Mouse (Mus musculus) gastrocnemius, adult 8-10 months (tissue): Measurements from ENCODE around the gene Ubl7. TPM values are rescaled to one million over a fixed set of nuclear protein-coding genes. Genes with fewer than 3 reads are reported as not detected.
"Not testable (repeated sequence)": the region's sequence is repeated elsewhere in the genome, so short reads cannot be mapped to it uniquely, and the experiment has no call there.

ENCODE experiments used
- DNase-seq, 2 experiments: peaks; one replicate each; pipeline ENCODE4 v3.0.0; 2022; ENCODE audit warnings: low spot score in 2 of 2
- total RNA-seq, 4 experiments: library from RNA; stranded (reverse); gene quantifications; 2 replicates each; pipeline ENCODE4 v1.2.4; 2022

The Ubl7 gene
- total RNA-seq: 10 to 100 TPM; 85.4 to 92.1 (median 90.3) TPM

DNA sequence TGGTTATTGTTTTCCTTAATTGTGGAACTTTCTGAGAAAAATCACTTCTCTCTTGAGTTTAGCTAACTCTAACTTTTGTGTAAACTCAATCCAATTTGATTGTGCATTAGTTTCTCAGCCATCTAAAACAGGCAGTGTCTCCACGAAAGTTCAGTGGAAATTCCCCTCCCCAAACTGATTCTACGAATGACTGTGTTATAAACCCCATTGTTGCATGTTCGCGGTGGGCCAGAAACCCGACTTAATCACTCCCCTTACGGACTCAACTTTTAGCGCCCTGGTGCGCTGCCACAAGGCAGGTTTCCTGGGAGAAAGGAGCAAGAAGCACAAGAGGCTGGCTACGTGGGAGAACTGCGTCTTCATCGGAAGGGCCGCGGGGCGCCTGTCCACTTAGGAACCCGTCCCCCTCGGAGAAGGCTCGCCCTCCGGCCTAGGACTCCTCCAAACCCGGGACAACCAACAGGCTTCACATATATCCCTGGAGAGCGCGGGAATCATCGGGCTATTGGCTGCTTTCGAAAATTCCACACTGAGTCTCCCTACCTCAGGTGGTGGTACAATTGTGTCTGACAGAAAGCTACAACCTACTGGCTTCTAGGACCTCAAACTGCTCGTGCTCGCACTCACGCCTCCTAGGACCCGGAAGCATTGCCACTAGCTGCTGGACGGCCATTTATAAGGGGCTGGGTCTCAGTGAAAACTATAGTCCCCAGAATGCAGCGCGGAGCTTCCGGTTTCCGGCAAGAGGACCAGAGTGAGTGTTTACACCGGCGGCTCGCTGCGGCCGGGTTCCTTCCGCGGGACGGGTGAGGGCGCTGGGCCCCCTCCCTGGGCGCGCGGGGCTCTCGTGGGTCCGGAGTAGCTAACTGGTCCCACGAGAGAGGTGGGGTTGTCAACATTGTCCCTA lies at the start of gene Ubl7:
Gene Ubl7 (plus strand): TSS at position 726 of the 907 bp plus-strand sequence.
- DNase-seq: peak; percentile 82

DNA sequence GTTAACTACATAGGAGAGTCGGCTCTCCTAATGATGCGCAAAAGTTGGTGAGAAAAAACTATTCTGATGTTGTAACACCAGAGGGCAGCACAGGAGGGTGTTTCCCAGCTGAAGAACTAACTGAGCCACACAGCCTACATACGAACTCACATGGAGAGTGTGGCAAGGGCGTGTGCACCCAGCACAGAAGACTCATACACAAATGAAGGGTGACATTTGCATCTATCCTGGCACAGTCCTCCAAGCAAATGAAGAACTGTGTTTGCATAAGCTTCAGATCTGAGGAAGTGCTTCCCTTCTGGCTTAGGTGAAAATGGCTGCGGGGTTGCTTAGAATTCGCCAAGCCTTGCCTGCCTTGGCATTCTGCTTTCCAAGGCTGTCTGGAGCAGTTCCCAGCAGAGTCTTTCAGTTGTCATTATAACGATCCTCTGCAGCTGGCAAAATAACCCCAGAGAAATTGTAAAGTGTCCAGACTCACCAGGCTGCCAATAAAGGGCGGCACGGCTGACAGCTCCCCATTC lies 48.8 kb upstream of the Ubl7 start:
- no peak for DNase-seq

DNA sequence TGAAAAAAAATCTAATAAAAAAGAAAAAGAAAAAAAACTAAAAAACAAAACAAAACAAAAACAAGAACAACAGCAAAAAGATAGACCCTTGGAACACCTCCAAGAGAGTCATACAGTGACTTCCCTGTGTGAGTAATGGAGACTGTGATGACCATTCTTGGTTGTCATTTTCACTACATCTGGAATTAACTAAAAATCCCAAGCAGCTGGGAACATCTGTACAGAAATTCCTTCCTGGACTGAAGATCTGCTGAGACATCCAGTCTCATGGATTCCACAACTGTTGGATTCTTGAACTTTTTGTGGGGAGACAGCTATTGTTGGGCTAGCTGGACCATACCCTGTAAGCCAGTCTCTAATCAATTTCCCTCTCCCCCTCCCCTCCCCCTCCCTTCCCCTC lies 46.4 kb upstream of the Ubl7 start:
- DNase-seq: no peak

- DNase-seq: no peak
Measured at GRCm38 (mm10) chr9:57866530-57866929, 44.2 kb upstream of the Ubl7 start.

GRCm38 (mm10) chr9:57867236-57867635 lies 43.5 kb upstream of the Ubl7 start:
- DNase-seq: no peak

DNA sequence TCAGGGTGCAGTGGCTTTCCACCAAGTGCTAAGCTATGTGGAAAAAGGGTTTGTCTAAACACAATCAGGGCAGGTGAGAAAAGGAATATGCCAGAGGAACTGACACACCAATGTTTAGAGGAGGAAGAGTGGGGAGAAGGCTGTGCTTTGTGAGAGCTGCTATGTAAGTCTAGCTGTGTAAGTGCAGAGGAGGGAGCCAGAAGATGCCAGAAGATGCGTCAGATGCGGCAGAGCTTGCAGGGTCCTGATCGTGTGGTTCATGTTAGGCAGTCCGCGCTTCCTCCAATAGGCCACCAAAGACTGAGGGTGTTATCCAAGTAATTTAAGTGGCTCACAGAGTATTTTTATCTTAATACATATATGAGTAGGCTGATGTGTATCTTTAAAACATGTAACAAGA lies 42.9 kb upstream of the Ubl7 start:
- DNase-seq: no peak

DNA sequence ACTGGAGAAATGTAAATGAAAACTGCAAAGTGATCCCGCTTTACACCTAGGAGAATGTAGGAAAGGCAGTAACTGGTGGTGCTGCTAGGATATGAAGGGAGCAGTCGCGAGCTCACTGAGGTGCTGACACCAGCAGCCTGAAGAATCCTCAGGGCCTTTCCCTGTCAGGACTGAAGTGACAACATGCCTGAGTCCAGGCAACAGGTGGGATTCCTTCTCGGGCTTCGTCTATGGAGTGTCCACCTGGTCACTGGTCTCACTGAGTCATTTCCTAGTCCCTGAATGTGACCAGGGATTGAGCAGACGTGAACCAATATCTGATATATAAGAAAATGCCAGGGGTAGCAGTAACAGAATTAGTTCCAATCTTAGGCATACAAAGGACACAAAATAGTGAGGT lies 42.0 kb upstream of the Ubl7 start:
- no peak for DNase-seq

DNA sequence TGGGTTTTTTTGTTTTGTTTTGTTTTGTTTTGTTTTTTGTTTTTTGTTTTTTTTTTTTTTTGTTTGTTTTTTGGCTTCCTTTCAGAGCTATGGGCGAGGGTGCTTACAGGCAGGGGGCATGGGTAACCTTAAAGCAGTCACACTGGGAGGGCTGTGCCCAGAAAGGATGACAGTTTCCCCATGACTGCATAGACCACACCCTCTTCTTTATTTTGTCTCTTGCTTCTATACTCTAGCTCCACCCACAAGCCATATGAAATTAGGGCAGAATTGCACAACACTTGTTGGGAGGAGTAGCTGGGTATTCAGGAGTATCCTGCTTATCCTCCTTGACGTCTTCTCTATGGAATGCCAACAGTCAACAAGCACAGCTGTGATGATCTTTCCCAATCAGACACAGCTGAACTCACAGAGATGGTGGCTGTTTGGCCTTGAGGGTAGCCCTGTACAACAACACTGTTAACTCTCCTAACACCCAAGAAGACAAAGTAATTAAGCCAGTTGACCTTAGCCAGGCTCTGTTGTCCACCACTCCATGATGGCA lies 40.4 kb upstream of the Ubl7 start:
- no peak for DNase-seq

DNA sequence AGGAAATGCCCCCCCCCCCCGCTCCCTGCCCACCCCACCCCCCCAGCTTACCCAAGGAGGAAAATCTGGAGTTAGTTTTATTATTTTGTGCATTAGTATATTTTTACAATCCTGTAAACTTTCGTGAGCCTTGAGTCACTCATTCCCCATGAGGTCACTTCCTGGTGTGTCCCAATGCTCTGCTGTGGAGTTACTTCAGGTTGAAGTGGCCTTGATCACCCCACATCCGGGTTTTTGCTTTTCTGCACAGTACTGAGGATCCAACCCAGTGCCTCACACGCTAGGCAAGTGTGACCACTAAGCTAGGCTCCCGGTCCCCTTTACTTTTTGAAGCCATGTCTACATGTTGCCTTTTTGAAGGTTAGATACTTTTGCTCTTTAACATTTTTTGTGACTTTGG lies 36.6 kb upstream of the Ubl7 start:
- DNase-seq: no peak

DNA sequence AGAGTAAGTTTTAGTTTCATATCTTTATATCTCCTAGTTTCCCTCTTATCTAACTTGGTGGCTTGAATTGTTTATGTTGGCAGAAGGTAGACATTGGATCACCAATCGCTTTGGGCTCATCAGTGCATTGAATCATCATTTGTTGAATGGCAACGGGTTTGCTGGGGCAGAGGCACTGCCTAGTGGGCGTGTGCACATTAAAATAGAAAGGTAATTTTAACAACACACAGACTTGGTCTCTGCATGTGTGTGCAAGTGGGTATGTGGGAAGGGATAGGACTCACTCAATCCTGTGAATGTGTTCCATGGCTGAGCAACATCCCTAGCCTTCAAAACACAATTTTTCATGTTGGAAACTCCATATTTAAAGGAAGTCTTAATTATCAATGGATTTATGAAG lies 35.8 kb upstream of the Ubl7 start:
- DNase-seq: no peak

DNA sequence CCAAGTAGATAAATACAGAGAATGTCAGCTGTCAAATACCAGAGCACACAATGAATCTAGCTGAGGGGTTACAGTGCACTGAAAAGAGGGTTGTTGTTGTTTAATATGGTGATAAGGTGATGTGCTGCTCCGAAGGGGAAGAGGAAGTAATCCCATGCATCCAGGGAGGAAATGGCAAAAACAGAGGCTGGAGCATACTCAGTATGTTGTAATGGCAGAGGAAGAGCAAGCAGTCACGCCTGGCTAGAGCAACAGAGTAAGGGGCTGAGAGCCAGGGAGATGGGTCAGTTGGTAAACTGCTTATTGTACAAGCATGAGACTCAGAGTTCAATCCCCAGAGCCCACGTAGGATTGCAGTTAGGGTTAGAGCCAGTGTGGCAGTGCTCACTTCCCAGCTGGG lies 31.6 kb upstream of the Ubl7 start:
- no peak for DNase-seq

DNA sequence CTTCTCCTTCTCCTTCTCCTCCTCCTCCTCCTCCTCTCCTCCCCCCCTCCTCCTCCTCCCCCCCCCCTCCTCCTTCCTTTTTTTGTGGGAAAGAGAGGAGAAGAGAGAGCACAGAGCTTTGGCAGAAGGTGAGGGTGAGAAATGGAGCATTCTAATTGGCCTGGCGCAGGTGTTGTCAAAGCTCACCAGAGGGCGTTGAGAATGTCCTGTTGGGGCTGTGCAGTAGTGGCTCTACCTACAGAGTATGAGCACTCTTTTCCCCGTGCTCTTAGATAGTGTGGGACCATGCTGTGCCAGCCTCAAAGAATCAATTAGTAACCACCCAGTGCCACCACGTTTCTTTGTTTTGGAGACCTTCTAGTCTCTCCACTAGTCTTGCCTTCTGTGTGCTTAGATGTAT lies 30.5 kb upstream of the Ubl7 start:
- DNase-seq: no peak

- DNase-seq: not testable (repeated sequence)
Measured at GRCm38 (mm10) chr9:57881781-57882180, 29.0 kb upstream of the Ubl7 start.

- no peak for DNase-seq
Measured at GRCm38 (mm10) chr9:57883413-57883812, 27.4 kb upstream of the Ubl7 start.

DNA sequence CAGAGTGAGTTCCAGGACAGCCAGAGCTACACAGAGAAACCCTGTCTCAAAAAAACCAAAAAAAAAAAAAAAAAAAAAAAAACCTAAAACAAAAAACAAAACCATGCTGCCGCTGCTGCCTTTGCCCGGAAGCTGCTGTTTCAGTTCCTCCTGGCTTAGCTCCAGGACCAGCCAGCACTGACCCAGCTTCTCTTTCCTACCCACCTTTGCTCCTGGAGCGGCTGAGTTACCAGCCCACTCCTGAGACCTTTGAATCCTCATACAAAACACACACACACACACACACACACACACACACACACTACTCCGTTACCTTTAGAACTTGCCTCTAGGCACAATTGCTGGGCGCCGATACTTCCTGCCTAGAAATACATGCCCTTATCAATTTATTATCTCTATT lies 22.7 kb upstream of the Ubl7 start:
- DNase-seq: no peak

GRCm38 (mm10) chr9:57900478-57900877 lies 10.3 kb upstream of the Ubl7 start:
- DNase-seq: no peak

DNA sequence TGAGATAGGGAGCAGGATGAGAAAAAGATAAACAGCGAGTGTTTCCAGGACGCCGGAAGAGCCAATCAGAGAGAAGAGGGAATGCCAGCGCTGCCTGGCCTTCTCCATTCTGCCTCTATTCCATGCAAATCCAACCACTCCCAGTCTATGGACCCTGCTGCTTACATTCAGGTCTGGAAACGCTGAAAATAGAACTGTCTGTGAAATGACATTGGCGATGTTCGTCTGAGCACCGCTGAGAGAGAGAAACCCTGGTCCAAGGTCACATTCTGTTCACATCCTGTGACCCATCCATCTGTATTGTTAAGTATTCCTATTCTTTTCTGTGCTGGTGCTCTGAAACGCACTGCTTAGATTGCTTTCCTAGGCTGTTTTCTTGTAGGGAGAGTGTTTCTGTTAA lies 9.6 kb upstream of the Ubl7 start:
- no peak for DNase-seq

DNA sequence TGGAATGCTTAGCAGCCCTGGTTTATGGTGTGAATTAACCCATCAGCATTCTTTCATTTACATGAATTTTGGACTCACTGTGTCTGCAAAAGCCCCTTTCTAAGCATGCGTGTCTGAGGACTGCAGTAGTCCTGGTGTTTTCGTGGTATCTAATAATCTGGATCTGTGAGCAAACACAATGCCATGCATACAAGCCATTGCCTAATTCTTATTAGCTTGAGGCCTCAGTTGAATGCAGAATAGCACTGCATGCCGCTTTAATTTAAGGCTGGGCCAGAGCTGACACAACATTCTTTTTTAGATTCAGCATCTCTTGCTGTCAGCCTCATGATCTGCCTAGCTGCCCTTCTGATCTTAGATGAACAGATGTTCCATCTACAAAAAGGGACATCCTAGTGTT lies 9.2 kb upstream of the Ubl7 start:
- no peak for DNase-seq

DNA sequence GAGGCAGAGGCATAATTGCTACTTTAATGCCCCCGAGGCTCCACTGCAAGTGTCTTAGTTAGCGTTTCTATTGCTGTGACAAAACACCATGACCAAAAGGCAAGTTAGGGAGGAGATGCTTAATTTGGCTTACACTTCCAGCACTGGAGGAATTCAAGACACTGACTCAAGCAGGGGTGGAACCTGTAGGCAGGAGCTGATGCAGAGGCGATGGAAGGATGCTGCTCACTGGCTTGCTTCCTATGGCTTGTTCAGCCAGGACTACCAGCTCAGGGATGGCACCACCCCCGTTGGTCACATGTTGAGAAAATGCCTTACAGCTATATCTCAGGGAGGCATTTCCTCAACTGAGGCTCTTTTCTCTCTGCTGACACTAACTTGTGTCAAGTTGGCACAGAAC lies 8.6 kb upstream of the Ubl7 start:
- no peak for DNase-seq

DNA sequence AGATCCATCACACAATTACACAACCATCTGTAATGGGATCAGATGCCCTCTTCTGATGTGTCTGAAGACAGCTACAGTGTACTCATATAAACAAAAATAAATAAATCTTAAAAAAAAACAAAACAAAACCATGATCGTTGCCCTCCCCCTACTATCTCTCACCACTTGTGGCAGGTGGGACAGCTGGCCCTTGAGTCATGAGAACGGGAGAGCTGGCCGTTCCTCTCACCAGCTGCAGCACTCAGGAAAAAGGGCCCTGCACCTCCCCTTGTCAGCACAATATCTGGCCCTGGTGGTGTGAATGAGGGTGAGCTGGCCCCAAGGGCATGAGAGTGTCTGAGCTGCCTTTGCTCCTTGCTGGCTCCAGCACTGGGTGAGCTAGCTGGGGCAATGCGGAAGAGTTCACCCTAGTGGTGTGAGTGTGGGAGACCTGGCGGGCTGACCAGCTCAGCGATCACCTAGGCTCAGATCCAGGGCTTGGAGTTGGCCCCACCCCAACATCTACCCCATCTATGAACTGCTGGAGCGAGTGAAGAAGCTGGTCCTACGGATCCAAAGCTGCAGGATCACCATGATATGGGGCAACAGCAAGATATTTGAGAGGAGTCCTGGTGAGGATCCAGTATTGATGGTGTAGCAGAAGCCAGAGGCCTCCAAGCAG lies 7.1 kb upstream of the Ubl7 start:
- DNase-seq: no peak

DNA sequence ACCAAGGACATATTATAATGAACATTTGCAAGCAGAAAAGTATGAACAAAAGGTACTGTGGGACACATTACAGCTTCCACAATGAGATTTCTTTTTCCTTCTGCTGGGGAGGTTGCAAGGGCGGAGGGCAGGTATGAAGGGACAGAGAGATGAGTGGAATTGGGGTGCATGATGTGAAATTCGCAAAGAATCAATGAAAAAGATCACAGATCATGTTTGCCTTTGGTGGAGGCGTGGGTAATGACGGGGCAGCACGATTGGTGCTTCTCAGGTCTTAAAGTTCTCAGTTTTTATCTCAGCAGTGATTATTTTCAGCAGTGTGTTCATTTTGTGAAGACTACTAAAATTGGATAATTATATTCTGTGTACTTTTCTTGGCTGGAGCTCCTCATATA lies 6.5 kb upstream of the Ubl7 start:
- DNase-seq: no peak

DNA sequence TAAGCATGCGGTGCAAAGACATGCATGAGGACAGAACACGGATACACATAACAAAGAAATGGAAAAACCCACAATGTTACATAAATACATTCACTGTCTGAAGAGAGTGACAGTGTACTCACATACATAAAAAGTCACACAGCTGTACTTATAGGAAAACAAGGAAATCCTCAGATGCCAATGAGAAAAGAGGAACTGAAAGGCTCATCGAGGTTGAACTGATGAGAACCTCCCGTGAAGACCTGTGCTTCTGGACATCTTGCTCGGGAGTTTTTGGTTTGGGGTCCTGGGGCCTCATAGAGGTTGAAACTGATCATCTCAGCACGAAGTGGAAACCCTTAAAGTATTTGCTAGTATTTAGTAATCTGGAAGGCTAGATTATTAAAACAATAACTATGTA lies 3.6 kb upstream of the Ubl7 start:
- DNase-seq: no peak
